Mouse (Mus musculus) liver, adult 2 months (tissue): ENCODE data around the gene Rcan1. TPM values are rescaled to one million over a fixed set of nuclear protein-coding genes. Genes with fewer than 3 reads are reported as not detected.

Experiments used
- DNase-seq: peaks from one replicate; pipeline ENCODE4 v3.0.0-alpha.2; 2011; ENCODE audit warnings: low read depth, low spot score; ENCODE audit errors: extremely low read depth
- H3K27ac ChIP-seq: fragments of 200-500 bp; replicated peaks from 2 replicates; pipeline ENCODE4 v1.5.1; 2012; ENCODE audit warnings: low read depth, mild to moderate bottlenecking, control low read depth, inconsistent platforms, low read length; ENCODE audit not compliant: insufficient read depth
- H3K27me3 ChIP-seq: fragments of 200-500 bp; 2 replicates; pipeline ENCODE4 v1.6.1; 2012; ENCODE audit warnings: mild to moderate bottlenecking, moderate library complexity, low read length, inconsistent platforms; ENCODE audit not compliant: control insufficient read depth, insufficient read depth
- H3K36me3 ChIP-seq: fragments of 200-500 bp; 2 replicates; pipeline ENCODE4 v1.6.1; 2012; ENCODE audit warnings: low read length, inconsistent platforms; ENCODE audit not compliant: control insufficient read depth, insufficient read depth
- H3K4me1 ChIP-seq: fragments of 200-500 bp; 2 replicates; pipeline ENCODE4 v1.6.1; 2011; ENCODE audit warnings: low read length; ENCODE audit not compliant: control insufficient read depth, insufficient read depth
- H3K4me3 ChIP-seq: fragments of 200-500 bp; 2 replicates; pipeline ENCODE4 v1.5.1; 2011; ENCODE audit warnings: low read depth, mild to moderate bottlenecking, control low read depth, low read length, moderate library complexity; ENCODE audit not compliant: insufficient read depth
- H3K79me2 ChIP-seq: fragments of 200-500 bp; 2 replicates; pipeline ENCODE4 v1.6.1; 2012; ENCODE audit warnings: inconsistent platforms, mild to moderate bottlenecking, low read length, moderate library complexity; ENCODE audit not compliant: control insufficient read depth, insufficient read depth
- H3K9ac ChIP-seq: fragments of 200-500 bp; 2 replicates; pipeline ENCODE4 v1.6.1; 2012; ENCODE audit warnings: low read depth, mild to moderate bottlenecking, control low read depth, inconsistent platforms, low read length
- CTCF ChIP-seq: fragments of 200-500 bp; IDR thresholded peaks from 2 replicates; pipeline ENCODE4 v1.5.1; 2011; ENCODE audit warnings: low read depth, low read length, control low read depth
- POLR2A ChIP-seq: fragments of 200-500 bp; IDR thresholded peaks from 2 replicates; pipeline ENCODE4 v1.6.1; 2011; ENCODE audit warnings: low read length, control low read depth; ENCODE audit not compliant: insufficient read depth; ENCODE audit errors: extremely low read depth
- WGBS: fragments of 180-500 bp; shearing (Covaris S2); methylation state at CpG from one replicate; pipeline ENCODE4 v1.1.7; 2018; 5-methylcytosine and 5-hydroxymethylcytosine counted together
- polyA plus RNA-seq: library from polyadenylated mRNA; depleted of rRNA; stranded (reverse); fragments of >200 nt; gene quantifications from 2 replicates; pipeline ENCODE4 v1.2.3, GENCODE M21; 2012
- total RNA-seq: library from RNA; depleted of rRNA; stranded (reverse); fragments of >200 nt; gene quantifications from 2 replicates; pipeline ENCODE4 v1.2.3, GENCODE M21; 2014

The Rcan1 gene
- total and polyA plus RNA-seq, 2 experiments: 7.8 to 12.8 TPM

DNA sequence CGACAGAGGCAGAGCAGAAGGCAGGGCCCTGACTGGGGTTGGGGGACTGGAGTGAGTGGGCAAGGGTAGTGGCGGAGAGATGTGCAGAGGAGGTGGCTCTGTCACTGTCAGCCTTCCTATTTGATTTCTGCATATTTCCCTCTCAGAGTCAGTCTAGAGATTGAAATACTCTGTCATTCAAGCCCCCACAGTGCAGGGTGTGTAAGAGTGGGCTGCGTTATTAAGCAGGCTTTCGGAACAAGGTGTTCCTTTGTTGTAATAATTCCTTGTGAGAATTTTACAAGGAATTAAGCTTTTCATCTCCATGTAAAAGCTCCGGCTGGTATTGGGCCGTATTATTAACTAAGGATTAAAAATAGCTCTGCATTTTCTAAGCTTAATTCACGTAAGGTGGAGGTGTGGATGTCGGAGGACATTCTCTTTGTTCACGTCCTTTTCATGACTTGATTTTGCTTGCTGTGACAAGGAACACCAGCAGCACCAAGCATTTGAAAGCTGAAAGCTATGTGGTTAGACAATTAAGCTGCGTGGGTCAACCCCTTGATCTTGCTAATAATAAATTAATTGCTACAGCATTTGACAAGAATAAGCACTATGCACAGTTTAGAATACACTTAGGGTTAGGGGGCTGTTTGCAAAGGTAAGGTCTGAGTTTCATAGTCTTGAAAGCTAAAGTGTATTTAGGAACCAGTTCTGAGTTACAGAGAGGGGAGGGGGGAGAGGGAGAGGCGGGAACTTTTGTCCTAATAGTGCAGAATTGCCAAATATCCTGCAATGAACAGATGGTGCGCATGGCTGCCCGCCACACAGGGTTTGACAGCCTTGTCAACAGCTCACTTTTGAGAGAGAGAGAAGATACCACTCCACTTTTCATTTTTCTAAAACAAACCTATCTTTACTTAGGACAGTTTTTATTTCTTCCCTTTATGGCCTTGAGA, 40.4 kb upstream of the Rcan1 start:
- Histone ChIP-seq H3K36me3 (no peaks in the 10 kb centered on the region), H3K27me3 (no peaks in the 10 kb centered on the region), H3K79me2 (no peaks in the 10 kb centered on the region), H3K27ac (no peak overlapping the region), H3K9ac (no peak overlapping the region), H3K4me3 (no peak overlapping the region), H3K4me1 (no peaks in the 10 kb centered on the region)
- DNase-seq: no peak
- whole genome bisulfite sequencing: 80% methylated on average over 13 of the region's 13 CpGs
- TF ChIP-seq CTCF (no peak), POLR2A (no peak)

DNA sequence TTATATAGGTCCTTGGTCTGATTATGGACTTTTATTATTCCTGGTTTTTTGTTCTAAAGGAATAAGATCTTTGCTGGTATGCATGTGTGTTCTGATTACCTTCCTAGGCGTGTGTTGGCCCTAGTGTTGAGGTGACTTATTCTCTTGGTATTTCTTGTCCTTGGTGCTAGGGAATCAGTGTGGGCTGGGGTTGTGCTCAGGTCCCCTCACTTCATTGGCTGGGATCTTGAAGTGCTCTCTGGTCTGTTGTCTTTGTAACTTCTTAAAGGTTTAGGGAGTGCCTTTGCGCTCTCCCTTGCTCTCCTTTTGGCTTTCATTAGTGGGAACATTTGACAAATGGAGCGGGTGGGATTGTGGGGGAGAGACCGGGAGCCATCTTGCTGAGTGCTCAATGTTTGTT, 36.9 kb upstream of the Rcan1 start:
- Histone ChIP-seq H3K9ac (no peak overlapping the region), H3K4me1 (no peaks in the 10 kb centered on the region), H3K79me2 (no peaks in the 10 kb centered on the region), H3K27ac (no peak overlapping the region), H3K27me3 (no peaks in the 10 kb centered on the region), H3K4me3 (no peak overlapping the region), H3K36me3 (no peaks in the 10 kb centered on the region)
- no peak for DNase-seq
- TF ChIP-seq POLR2A (no peak), CTCF (no peak)
- WGBS: 89% methylated on average over 4 of the region's 4 CpGs

DNA sequence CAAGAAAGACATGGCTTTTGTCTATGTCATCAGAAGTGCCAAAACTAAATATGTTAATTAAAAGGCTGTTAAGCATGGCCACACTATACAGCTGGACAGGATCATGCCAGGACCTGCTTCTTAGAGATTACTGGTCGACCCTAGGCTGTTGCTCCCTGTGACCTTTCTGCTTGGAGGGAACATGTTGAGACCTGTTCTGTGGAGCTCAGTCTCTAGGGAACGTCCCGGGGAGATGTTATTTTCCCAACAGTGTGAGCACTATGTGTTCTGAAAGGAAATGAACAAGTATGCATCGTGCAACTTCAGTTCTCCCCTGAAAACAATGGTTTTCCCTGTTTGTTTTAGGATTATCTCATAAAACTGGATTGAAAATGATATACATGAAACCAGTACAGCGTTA, 32.4 kb upstream of the Rcan1 start:
- H3K79me2 ChIP-seq: no peaks in the 10 kb centered on the region
- peaks cover 7% of the 10 kb centered on the region for H3K27me3 ChIP-seq
- WGBS: 69% methylated on average over 5 of the region's 5 CpGs
- H3K36me3 ChIP-seq: no peaks in the 10 kb centered on the region
- no peak overlapping the region for H3K4me3 ChIP-seq
- DNase-seq: no peak
- no peak overlapping the region for H3K27ac ChIP-seq
- no peaks in the 10 kb centered on the region for H3K4me1 ChIP-seq
- TF ChIP-seq CTCF (no peak), POLR2A (no peak)
- H3K9ac ChIP-seq: no peak overlapping the region

DNA sequence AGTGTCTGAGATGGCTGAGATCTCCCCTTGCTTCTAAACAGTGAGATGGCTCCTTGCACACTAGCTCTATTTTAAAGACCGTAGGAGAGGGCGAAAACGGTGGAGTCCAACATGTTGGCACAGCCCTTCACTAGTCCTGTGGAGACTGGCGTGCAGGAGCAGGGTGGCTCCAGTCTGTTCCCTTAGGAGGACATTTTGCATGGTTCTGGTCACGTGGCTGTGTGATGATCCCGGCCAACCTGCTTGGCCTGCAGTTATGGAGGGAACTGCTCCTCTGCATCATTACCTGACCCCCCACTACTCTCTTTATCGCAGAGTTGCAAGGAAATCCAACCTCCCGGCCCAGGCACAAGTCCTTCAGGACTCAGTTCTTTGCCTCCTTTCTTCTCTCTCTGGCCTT, 29.9 kb upstream of the Rcan1 start:
- H3K9ac ChIP-seq: no peak overlapping the region
- no peak overlapping the region for H3K27ac ChIP-seq
- TF ChIP-seq POLR2A: no peak
- TF ChIP-seq CTCF: no peak
- WGBS: 72% methylated on average over 8 of the region's 8 CpGs
- H3K4me1 ChIP-seq: no peaks in the 10 kb centered on the region
- H3K36me3 ChIP-seq: no peaks in the 10 kb centered on the region
- H3K79me2 ChIP-seq: no peaks in the 10 kb centered on the region
- no peak for DNase-seq
- no peak overlapping the region for H3K4me3 ChIP-seq
- H3K27me3 ChIP-seq: peaks cover 7% of the 10 kb centered on the region

DNA sequence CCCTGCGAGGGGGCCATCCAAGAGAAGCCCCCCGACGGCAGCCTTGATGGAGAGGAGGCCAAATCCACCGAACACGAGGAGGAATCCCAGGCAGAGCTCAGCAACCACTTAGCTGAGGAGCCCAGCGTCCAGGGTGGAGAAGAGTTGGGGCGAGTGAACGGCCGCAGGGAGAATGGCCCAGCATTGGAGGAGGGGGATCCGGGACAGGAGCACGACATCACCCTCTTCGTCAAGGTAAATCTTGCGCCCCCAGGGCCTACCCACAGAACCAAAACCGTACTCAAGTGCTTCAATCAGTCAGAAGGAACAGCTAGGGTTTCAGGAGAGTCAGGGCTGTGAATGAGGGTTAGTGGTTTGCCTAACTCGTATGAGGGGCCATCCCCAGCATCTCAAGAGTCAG, 28.7 kb upstream of the Rcan1 start:
- TF ChIP-seq CTCF (no peak), POLR2A (no peak)
- Histone ChIP-seq H3K79me2 (no peaks in the 10 kb centered on the region), H3K36me3 (no peaks in the 10 kb centered on the region), H3K27ac (no peak overlapping the region), H3K4me1 (no peaks in the 10 kb centered on the region), H3K27me3 (peaks cover 7% of the 10 kb centered on the region), H3K4me3 (no peak overlapping the region), H3K9ac (no peak overlapping the region)
- no peak for DNase-seq
- 27% methylated on average over 15 of the region's 15 CpGs for WGBS

DNA sequence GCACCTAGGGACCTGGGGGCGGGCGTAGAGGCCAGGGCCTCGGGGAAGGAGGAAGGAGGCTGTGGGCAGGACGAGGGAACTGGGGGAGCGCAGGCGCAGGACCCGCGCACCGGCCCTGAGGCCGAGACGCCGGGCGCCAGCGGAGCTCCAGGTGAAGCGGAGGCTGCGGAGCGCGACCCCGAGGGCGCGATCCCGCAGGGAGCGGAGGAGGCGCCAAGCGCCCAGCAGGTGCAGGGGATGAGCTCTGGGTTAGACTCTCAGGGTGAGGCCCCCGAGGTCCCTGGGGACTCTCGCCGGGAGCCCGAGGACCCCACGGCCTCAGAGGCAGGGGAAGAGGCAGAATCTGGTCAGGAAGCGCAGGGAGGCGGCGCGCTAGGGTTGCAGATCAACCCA, 27.9 kb upstream of the Rcan1 start:
- no peak overlapping the region; the same call in 1 of the 2 replicates for H3K4me3 ChIP-seq
- WGBS: 3% methylated on average over 34 of the region's 34 CpGs
- no peak overlapping the region for H3K9ac ChIP-seq

More for the DNA sequence above, 27.9 kb upstream of the Rcan1 start:
- Histone ChIP-seq H3K27me3 (peaks cover 7% of the 10 kb centered on the region), H3K36me3 (no peaks in the 10 kb centered on the region), H3K27ac (no peak overlapping the region), H3K79me2 (no peaks in the 10 kb centered on the region), H3K4me1 (no peaks in the 10 kb centered on the region)
- no peak for DNase-seq
- TF ChIP-seq POLR2A: no peak
- no peak for TF ChIP-seq CTCF
